In the genomic region with DNA sequence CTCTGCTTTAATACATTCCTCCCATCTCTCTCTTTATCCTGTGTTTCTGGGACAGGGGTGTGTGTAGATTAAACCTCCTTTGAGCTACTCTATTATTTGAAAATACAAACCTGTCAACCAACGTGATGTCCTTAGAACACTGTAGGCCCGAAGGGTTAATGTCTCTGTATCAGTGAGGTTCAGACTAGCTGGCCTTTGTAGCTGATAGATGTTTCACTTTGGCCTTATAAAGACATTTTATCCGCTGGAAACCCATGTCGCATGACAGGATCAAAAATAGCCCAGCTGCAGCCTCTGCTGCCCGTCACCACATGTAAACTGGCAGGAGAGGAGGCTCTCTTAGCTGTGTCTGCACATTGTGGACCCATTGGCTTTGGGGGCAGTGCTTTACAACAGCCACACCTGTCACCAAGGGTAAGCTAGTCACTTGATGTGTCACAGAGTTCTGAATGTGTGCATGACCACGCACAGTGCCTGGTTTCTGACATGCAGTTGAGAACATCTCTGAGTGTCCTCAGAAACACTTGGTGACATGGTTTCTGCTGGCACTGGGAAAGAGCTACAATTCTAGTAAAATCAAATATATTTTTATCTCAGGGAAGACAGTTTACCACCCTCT, we compare ENCODE assay signal across 21 mouse cellular contexts. TPM values are rescaled to one million over a fixed set of nuclear protein-coding genes. Genes with fewer than 3 reads are reported as not detected.
A peak's percentile ranks its signal among the peaks of the same experiment; 100 is the strongest.
DNase-seq lines count a peak whose midpoint lies in the region; ATAC-seq and TF ChIP-seq lines count a peak whose summit lies in the region.
"Had no signal": no experiment of that assay in that cellular context is flagged by ENCODE, and none has a peak within 500 bp of the region (broad histone marks: within the 10 kb centered on the region; RNA-seq: fewer than 3 reads in every experiment).

No protein-coding gene starts in this region.

- H3K9ac ChIP-seq in heart, embryonic 16.5 days (ENCODE audit: low read length) = peak overlapping the region; percentile 76
- no peak overlapping the region for H3K9ac ChIP-seq in midbrain, embryonic 16.5 days (ENCODE audit: low read depth, low read length)
- H3K9ac ChIP-seq: forebrain, embryonic 13.5 days; hindbrain, embryonic 15.5 days; limb, embryonic 13.5 days; liver, embryonic 14.5 days; neural tube, embryonic 13.5 days had no signal

- peaks cover 10% of the 10 kb centered on the region for H3K36me3 ChIP-seq in heart, embryonic 16.5 days (ENCODE audit: control insufficient read depth, insufficient read depth)
- peaks cover 11% of the 10 kb centered on the region for H3K36me3 ChIP-seq in midbrain, embryonic 16.5 days (ENCODE audit: control insufficient read depth, insufficient read depth, low read length)
- H3K36me3 ChIP-seq: limb, embryonic 13.5 days had no signal

- H3K27me3 ChIP-seq in heart, embryonic 16.5 days (ENCODE audit: control insufficient read depth, insufficient read depth, low read length) = no peaks in the 10 kb centered on the region
- no peaks in the 10 kb centered on the region for H3K27me3 ChIP-seq in midbrain, embryonic 16.5 days (ENCODE audit: control insufficient read depth, insufficient read depth, low read depth, low read length)
- H3K27me3 ChIP-seq: CH12.LX; forebrain, embryonic 13.5 days; hindbrain, embryonic 15.5 days; neural tube, embryonic 13.5 days had no signal

- peaks cover 21% of the 10 kb centered on the region for H3K4me1 ChIP-seq in heart, embryonic 16.5 days (ENCODE audit: control insufficient read depth, insufficient read depth, low read length)
- H3K4me1 ChIP-seq in lung, adult 2 months (ENCODE audit: control insufficient read depth, insufficient read depth, low read length) = no peaks in the 10 kb centered on the region
- no peaks in the 10 kb centered on the region for H3K4me1 ChIP-seq in midbrain, embryonic 16.5 days (ENCODE audit: control insufficient read depth, insufficient read depth, low read length)
- H3K4me1 ChIP-seq: forebrain, embryonic 13.5 days; hindbrain, embryonic 15.5 days; limb, embryonic 13.5 days; neural tube, embryonic 13.5 days had no signal

- no peak for TF ChIP-seq POLR2A in lung, adult 2 months (IDR thresholded peaks at IDR 0.05; ENCODE audit: borderline replicate concordance, extremely low read depth, low read depth, low read length)

- H3K27ac ChIP-seq in heart, embryonic 16.5 days (ENCODE audit: low read length) = peak overlapping the region; percentile 99
- H3K27ac ChIP-seq in midbrain, embryonic 16.5 days (ENCODE audit: low read length) = no peak overlapping the region
- H3K27ac ChIP-seq: forebrain, embryonic 13.5 days; hindbrain, embryonic 15.5 days; left cerebral cortex, adult 2 months; limb, embryonic 13.5 days; liver, embryonic 14.5 days; neural tube, embryonic 13.5 days had no signal

- no peak for TF ChIP-seq CTCF in lung, adult 2 months (IDR thresholded peaks at IDR 0.05; ENCODE audit: insufficient read depth, low read length)

- no peaks in the 10 kb centered on the region for H3K9me3 ChIP-seq in heart, embryonic 16.5 days (replicated peaks; ENCODE audit: control insufficient read depth, low read length)
- no peaks in the 10 kb centered on the region for H3K9me3 ChIP-seq in midbrain, embryonic 16.5 days (replicated peaks; ENCODE audit: control insufficient read depth, low read length, poor library complexity, severe bottlenecking)
- H3K9me3 ChIP-seq: hindbrain, embryonic 15.5 days; limb, embryonic 13.5 days; neural tube, embryonic 13.5 days had no signal

- ATAC-seq in heart, embryonic 16.5 days (replicated peaks; ENCODE audit: extremely low read depth, insufficient read depth, low FRiP score) = peak; percentile 90
- no peak for ATAC-seq in midbrain, embryonic 16.5 days
- ATAC-seq: forebrain, embryonic 13.5 days; intestine, postnatal 0 days; lung, postnatal 0 days had no signal

- no peak overlapping the region for H3K4me3 ChIP-seq in heart, embryonic 16.5 days (ENCODE audit: low read length)
- no peak overlapping the region for H3K4me3 ChIP-seq in lung, adult 2 months (replicated peaks; ENCODE audit: extremely low read depth, low read depth, low read length)
- no peak overlapping the region for H3K4me3 ChIP-seq in midbrain, embryonic 16.5 days (ENCODE audit: low read depth, low read length)
- H3K4me3 ChIP-seq: forebrain, embryonic 13.5 days; hindbrain, embryonic 15.5 days; left cerebral cortex, adult 2 months; limb, embryonic 13.5 days; neural tube, embryonic 13.5 days had no signal

- 41% methylated on average over 6 of the region's 6 CpGs for WGBS in heart, embryonic 16.5 days
- WGBS in lung, adult 2 months = 71% methylated on average over 6 of the region's 6 CpGs
- WGBS in midbrain, embryonic 16.5 days = 83% methylated on average over 6 of the region's 6 CpGs

- peak overlapping the region; percentile 39 for H3K4me2 ChIP-seq in heart, embryonic 16.5 days (ENCODE audit: low read depth, low read length)
- H3K4me2 ChIP-seq in midbrain, embryonic 16.5 days (ENCODE audit: low read length) = no peak overlapping the region
- H3K4me2 ChIP-seq: forebrain, embryonic 13.5 days; hindbrain, embryonic 15.5 days; limb, embryonic 13.5 days; neural tube, embryonic 13.5 days had no signal

- peak; percentile 88 for DNase-seq in gastrocnemius, adult 18-20 months (ENCODE audit: low spot score)
- no peak for DNase-seq in gastrocnemius, postnatal 10 days
- peak; percentile 73 for DNase-seq in heart, adult 8-10 months (ENCODE audit: low spot score)
- DNase-seq in skeletal muscle tissue, adult 2 months (ENCODE audit: low read depth, low spot score) = peak; percentile 96
- no peak for DNase-seq in lung, adult 2 months
- no peak for DNase-seq in left cerebral cortex, postnatal 36 days (ENCODE audit: low spot score in 2 of 2)
- DNase-seq: cerebellum, postnatal 14 days; kidney, postnatal 14 days; right cerebral cortex, postnatal 4 days; thymus, postnatal 36 days had no signal

- intact Hi-C loops in left cerebral cortex, postnatal 36 days (cut with DNase I) = no loop called here

RNA-seq across cellular contexts. Expression of a gene that starts 8.5 kb away (rescaled TPM):
- total RNA-seq in gastrocnemius, adult 18-20 months (2021) = 100 to 1,000 TPM; 176 to 207 TPM
- 100 to 1,000 TPM; 170 to 193 TPM for total RNA-seq in gastrocnemius, postnatal 10 days (2021)
- 100 to 1,000 TPM; 174 to 207 (median 195) TPM for total RNA-seq in heart, adult 8-10 months (2022)
- polyA plus RNA-seq in heart, embryonic 16.5 days (2015; fragmentation: Nextera tagmentation; extraction: Ambion mirVana) = 50.7 and 53.4 TPM in 2 replicates
- polyA plus RNA-seq in lung, adult 2 months (2012; rRNA removed) = 14.7 and 23.5 TPM in 2 replicates
- total RNA-seq in left cerebral cortex, postnatal 36 days (2021) = 10 to 100 TPM; 19.7 to 23.8 TPM
- polyA plus RNA-seq in midbrain, embryonic 16.5 days (2015; fragmentation: Nextera tagmentation; extraction: Ambion mirVana) = 3.4 and 4.8 TPM in 2 replicates
- total RNA-seq: CH12.LX had no signal

Comparison
In these comparisons a context has a peak if more than half of its experiments do, and no peak if none do; other contexts are left out.
1. DNase-seq: peak in gastrocnemius, adult 18-20 months (single experiment), heart, adult 8-10 months (single experiment) and skeletal muscle tissue, adult 2 months (single experiment); none in gastrocnemius, postnatal 10 days (single experiment), lung, adult 2 months (single experiment) and left cerebral cortex, postnatal 36 days (0 of 2).
2. RNA of a gene that starts 8.5 kb away (total RNA-seq): 176 to 207 TPM in gastrocnemius, adult 18-20 months, 174 to 207 TPM in heart, adult 8-10 months and 170 to 193 TPM in gastrocnemius, postnatal 10 days; 19.7 to 23.8 TPM in left cerebral cortex, postnatal 36 days; every median in the first group is over 4 times any median in the second.